Mouse (Mus musculus) ES-Bruce4 (cell line): ENCODE data around the gene Olfr522. TPM values are rescaled to one million over a fixed set of nuclear protein-coding genes. Genes with fewer than 3 reads are reported as not detected.

Experiments
- H3K27ac ChIP-seq: 2 replicates; pipeline ENCODE4 v1.5.1; 2012; ENCODE audit warnings: low read length, inconsistent platforms; ENCODE audit not compliant: insufficient read depth
- H3K27me3 ChIP-seq: 2 replicates; pipeline ENCODE4 v1.6.1; 2012; ENCODE audit warnings: mild to moderate bottlenecking, low read length, inconsistent platforms; ENCODE audit not compliant: control insufficient read depth, poor library complexity, insufficient read depth, severe bottlenecking
- H3K36me3 ChIP-seq: 2 replicates; pipeline ENCODE4 v1.6.1; 2012; ENCODE audit warnings: inconsistent platforms, mild to moderate bottlenecking, low read length, moderate library complexity; ENCODE audit not compliant: control insufficient read depth, poor library complexity, insufficient read depth, severe bottlenecking
- H3K4me1 ChIP-seq: one replicate; pipeline ENCODE4 v1.8.1; 2011; ENCODE audit warnings: low read length; ENCODE audit not compliant: control insufficient read depth, insufficient read depth
- H3K4me3 ChIP-seq: 2 replicates; pipeline ENCODE4 v1.5.1; 2011; ENCODE audit warnings: low read depth, mild to moderate bottlenecking, low read length
- H3K9ac ChIP-seq: 2 replicates; pipeline ENCODE4 v1.6.1; 2012; ENCODE audit warnings: low read depth, mild to moderate bottlenecking, inconsistent platforms; ENCODE audit not compliant: poor library complexity, severe bottlenecking
- H3K9me3 ChIP-seq: replicated peaks from 2 replicates; pipeline ENCODE4 v1.6.1; 2012; ENCODE audit warnings: mild to moderate bottlenecking, low read length, inconsistent platforms; ENCODE audit not compliant: control insufficient read depth, poor library complexity, insufficient read depth, severe bottlenecking
- CTCF ChIP-seq: IDR thresholded peaks from one replicate; pipeline ENCODE4 v1.8.1; 2011; ENCODE audit warnings: low read depth, low read length
- EP300 ChIP-seq: IDR thresholded peaks from 2 replicates; pipeline ENCODE4 v1.6.1; 2011; ENCODE audit warnings: low read depth, low read length; ENCODE audit not compliant: insufficient read depth
- POLR2A ChIP-seq: IDR thresholded peaks from one replicate; pipeline ENCODE4 v1.8.1; 2011; ENCODE audit warnings: low read length; ENCODE audit not compliant: insufficient read depth
- polyA plus RNA-seq: library from polyadenylated mRNA; stranded (reverse); fragments of >200 nt; gene quantifications from 2 replicates; pipeline ENCODE4 v1.2.4, GENCODE M21; 2011; ENCODE audit warnings: low read depth; ENCODE audit not compliant: missing spikeins, insufficient read depth, insufficient read length

The Olfr522 gene
- polyA plus RNA-seq, 1 experiment = not detected

DNA sequence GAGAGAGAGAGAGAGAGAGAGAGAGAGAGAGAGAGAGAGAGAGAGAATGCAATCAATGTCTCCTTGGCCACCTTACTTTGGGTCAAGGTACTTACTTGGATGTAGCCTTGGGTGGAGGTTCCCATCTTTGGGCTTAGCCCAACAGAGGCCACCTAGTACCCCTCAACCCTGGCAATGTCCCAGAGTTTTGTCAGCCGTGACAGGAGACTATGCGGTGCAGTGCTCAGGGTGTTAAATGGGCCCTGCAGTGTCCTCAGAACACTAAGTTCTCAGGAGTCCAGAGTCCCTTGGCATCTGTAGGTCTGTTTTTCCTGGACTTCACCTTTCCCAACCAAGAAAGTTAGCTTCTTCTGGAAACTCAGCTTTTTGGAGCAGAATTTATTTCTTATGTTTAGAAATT, 14.6 kb upstream of the Olfr522 start:
- H3K9ac ChIP-seq = no peak overlapping the region
- H3K36me3 ChIP-seq = no peaks in the 10 kb centered on the region
- H3K27ac ChIP-seq = no peak overlapping the region
- no peaks in the 10 kb centered on the region for H3K4me1 ChIP-seq
- no peaks in the 10 kb centered on the region for H3K9me3 ChIP-seq
- no peak for TF ChIP-seq POLR2A
- no peak for TF ChIP-seq EP300
- no peak for TF ChIP-seq CTCF
- no peaks in the 10 kb centered on the region for H3K27me3 ChIP-seq
- no peak overlapping the region for H3K4me3 ChIP-seq

DNA sequence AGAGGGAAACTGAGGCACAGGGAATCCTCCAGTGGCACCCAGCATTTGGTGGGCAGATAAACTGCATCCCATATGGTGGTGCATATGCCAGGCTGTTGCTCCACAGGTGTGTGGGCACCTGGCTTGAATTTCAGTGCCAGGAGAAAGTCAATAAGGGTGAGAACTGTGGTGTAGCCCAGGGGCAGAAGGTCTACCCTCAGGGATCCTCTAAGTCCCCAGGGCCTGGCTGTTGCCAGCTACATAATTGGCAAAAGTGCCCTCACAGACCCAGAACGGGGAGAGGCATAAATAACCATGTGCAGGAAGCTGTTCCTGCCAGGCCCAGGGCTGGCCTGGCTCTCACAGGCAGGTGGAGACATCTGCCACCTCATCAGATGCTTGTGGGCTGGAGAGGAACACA, 8.4 kb upstream of the Olfr522 start, which contains the start of gene Olfr523:
Olfr523 (plus strand) TSS at position 282 of the 400 bp plus-strand sequence.
- Histone ChIP-seq H3K27me3 (no peaks in the 10 kb centered on the region), H3K27ac (no peak within 1 kb of the TSS), H3K9me3 (no peaks in the 10 kb centered on the region), H3K4me3 (no peak within 1 kb of the TSS), H3K4me1 (no peaks in the 10 kb centered on the region), H3K36me3 (no peaks in the 10 kb centered on the region), H3K9ac (no peak within 1 kb of the TSS)
- TF ChIP-seq EP300 (no peak), POLR2A (no peak), CTCF (no peak)

DNA sequence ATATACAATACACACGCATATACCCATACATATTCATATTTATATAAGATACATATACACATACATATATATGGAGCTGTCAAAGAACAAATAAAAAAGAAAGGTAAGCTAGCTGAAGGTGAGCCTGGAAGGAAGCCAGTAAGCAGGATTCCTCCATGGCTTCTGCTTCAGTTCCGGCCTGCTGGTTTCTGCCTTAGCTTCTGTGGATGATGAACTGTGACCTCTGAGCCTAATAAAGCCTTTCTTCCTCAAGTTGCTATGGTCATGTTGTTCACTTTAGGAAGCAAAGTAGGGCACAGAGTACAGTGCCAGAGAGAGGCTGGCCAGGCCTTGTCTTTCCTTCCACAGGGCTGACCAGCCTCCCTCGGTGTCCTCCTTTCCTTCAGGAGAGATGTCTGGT, 6.3 kb upstream of the Olfr522 start:
- H3K4me1 ChIP-seq = no peaks in the 10 kb centered on the region
- TF ChIP-seq CTCF = no peak
- TF ChIP-seq EP300 = no peak
- TF ChIP-seq POLR2A = no peak
- no peaks in the 10 kb centered on the region for H3K36me3 ChIP-seq
- H3K27ac ChIP-seq = no peak overlapping the region
- no peak overlapping the region for H3K9ac ChIP-seq
- no peaks in the 10 kb centered on the region for H3K9me3 ChIP-seq
- H3K4me3 ChIP-seq = no peak overlapping the region
- H3K27me3 ChIP-seq = no peaks in the 10 kb centered on the region

DNA sequence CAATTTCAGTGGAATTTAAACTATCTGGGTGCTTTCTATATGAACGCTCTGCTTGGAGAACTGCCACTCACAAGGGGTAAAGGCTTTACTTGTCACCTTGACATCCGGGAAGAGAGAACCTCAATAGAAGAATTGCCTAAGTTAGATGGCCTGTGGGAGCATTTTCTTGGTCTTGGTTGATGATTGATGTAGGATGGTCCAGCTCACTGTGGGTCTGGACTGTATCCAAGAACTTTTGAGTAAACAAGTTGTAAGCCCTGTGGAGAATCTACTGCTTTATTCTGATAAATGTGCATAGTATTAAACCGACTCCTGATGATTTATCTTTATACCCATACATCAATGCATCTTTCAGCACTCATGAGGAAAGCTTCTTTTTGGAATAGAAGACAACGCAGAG, 4.8 kb upstream of the Olfr522 start:
- TF ChIP-seq POLR2A = no peak
- TF ChIP-seq CTCF = no peak
- no peak for TF ChIP-seq EP300

DNA sequence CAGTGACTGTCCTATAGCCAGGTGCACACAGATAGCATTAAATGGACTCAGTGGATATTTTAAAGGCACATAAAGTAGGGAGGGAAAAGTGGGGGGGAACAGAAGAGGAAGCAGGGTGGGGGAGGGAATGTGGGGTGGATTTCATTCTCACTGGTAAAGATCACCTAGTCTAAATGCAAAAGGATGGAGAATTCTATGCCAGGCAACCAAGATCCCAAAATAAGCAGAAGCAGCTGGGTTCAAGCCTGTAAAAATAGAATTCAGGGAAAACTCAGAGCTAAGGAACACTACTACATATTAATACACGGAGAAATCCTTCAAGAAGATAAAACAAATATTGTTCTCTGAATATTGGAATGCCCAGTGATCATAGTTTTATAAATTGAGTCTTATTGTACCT, 3.4 kb upstream of the Olfr522 start:
- Histone ChIP-seq H3K27ac (no peak overlapping the region), H3K4me1 (no peaks in the 10 kb centered on the region), H3K4me3 (no peak overlapping the region), H3K27me3 (no peaks in the 10 kb centered on the region), H3K9me3 (no peaks in the 10 kb centered on the region), H3K9ac (no peak overlapping the region), H3K36me3 (no peaks in the 10 kb centered on the region)
- no peak for TF ChIP-seq EP300
- TF ChIP-seq POLR2A = no peak
- TF ChIP-seq CTCF = no peak

More for the DNA sequence above, 4.8 kb upstream of the Olfr522 start:
- Histone ChIP-seq H3K27me3 (no peaks in the 10 kb centered on the region), H3K9me3 (no peaks in the 10 kb centered on the region), H3K36me3 (no peaks in the 10 kb centered on the region), H3K9ac (no peak overlapping the region), H3K27ac (no peak overlapping the region), H3K4me3 (no peak overlapping the region), H3K4me1 (no peaks in the 10 kb centered on the region)

DNA sequence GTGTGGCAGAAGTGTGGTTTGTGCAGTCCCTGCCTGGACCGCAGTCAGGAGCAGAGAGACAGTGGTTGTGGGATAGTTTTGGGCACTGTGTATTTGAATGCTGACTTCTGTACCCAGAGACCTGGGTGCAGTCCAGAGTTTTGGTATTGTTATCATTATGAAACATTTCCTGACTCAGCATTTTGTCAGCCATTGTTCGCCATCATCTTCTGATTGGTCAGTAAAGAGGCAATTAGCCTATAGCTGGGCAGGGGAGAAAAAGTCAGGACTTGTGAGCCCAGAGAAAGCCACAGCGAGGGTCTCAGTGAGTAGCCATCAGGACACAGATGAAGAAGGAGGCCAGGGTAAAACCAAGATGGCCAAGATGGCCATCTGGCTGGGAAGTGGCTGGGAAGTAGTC, 4.2 kb downstream of the Olfr522 start:
- TF ChIP-seq CTCF = no peak
- no peak for TF ChIP-seq POLR2A
- no peak for TF ChIP-seq EP300
- H3K9me3 ChIP-seq = no peaks in the 10 kb centered on the region
- H3K9ac ChIP-seq = no peak overlapping the region
- H3K27me3 ChIP-seq = no peaks in the 10 kb centered on the region
- H3K36me3 ChIP-seq = no peaks in the 10 kb centered on the region
- H3K4me3 ChIP-seq = no peak overlapping the region
- no peaks in the 10 kb centered on the region for H3K4me1 ChIP-seq
- H3K27ac ChIP-seq = no peak overlapping the region
